Mouse (Mus musculus) lung, postnatal 10 days (tissue): ENCODE measurements at regions not wholly inside any gene's neighbourhood (a gene's known extent, or its start where the extent isn't known, plus 50 kb on each side); places are given as distances from the start of the nearest gene placed in this dataset.

Experiments
- DNase-seq: peaks from one replicate; pipeline ENCODE4 v3.0.0; 2021

DNA sequence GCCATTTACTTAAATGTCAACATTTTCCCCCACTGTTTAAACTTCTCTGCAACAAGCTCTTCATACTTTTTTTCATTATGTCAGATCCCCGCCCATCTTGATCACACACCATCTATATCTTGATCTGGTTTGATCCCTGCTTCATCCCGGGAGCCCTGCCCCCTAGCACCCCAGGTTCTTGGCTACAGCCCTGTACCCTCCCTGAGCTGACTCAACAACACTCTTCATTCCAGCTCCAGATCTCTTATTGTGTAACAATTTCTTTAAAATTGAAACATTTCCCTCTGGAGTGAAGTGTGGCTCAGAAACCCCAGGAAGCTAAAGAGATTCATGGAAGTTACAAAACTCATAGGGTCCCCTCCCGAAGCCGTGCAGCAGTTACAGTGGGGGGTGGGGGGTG is 126.2 kb upstream of the Mast4 start:
- DNase-seq, result no peak

DNA sequence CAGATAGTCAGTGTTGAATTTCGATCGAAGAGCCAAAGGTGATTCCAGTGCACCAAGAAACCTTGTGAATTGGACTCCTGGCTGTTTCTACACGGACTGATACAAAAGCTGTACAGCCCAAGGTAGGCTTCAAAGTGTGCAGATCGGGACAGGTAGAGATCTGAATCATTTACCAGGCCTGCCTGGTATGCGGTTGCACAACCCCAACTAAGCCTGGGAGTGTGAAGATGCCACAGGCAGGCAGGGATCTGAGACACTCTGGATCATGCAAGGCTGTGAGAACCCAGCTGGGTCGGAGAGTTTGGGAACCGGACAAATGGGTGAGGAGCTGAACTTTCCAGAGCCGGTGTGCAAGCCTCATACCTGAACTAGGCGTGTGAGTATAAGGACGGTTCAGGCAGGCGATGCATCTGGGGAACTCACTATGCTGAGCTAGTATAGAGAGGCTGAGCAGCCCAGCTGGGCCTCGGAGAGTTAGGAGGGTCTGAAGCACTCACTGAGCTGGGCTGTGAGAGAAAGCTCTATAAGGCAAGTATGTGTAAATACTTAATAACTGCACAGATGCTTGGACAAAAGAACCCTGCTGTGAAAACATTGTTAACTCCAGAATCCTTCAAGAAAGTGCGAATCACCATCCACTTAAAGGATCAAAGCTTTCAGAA is 125.3 kb upstream of the Mast4 start:
- no peak for DNase-seq

- no peak for DNase-seq
These were observed 118.5 kb upstream of the Mast4 start for GRCm38 (mm10) chr13:103452837-103453236.

DNA sequence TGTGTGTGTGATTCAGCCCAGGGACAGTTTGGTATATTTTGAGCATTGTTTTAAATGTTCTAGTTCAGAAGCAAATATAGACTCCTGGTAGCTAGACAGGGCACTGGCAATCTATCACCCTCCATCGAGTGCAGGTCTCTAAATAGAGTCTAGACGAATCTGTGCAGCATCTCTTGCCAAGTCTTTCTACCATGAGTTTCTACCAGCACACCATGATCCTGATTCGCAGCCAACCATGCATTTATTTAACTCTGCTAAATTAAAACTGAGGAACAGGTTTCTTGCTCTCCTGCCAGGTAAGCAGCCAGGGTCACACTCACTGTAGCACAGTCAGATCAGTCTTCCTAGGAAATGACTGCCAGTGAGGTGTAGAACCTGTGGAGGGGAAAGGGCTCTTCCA is 96.3 kb upstream of the Mast4 start:
- DNase-seq, result no peak

DNA sequence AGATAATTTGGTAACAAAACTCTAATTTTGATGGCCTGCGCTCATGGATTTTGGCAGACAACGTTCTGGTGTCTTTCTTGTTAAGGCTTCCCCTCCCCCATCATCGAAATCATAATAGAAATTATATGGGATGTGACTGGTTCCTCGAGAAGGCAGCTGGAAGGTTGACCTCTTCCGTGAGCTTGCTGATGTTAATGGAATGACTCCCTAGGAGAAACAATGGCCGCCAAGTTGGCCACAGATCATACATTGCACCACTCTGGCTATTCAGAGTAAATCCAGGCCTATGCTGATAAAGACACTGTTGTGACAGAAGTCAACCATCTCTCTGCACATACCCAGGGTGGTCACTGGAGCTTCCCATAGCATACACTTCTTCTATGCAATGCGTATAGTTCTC is 89.7 kb upstream of the Mast4 start:
- DNase-seq, result no peak

DNA sequence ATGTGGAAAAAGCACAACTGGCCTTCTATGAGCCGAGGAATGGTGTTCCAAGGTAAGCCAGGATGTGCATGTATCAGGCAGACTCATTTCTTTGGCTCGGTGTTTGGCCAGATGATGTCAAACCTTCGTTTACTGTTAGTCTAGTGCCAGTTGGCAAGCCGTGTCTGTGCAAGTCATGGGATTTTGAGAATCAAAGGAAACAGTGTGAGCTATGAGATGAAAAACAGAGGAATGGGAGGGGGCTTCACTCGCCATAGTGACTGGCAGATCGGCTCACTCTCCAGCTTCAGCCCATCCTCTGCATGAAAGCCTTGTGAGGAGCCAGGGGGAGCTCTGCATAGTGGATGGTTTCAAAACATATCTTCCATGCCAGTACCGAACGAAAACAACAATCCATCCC is 89.1 kb upstream of the Mast4 start:
- no peak for DNase-seq

DNA sequence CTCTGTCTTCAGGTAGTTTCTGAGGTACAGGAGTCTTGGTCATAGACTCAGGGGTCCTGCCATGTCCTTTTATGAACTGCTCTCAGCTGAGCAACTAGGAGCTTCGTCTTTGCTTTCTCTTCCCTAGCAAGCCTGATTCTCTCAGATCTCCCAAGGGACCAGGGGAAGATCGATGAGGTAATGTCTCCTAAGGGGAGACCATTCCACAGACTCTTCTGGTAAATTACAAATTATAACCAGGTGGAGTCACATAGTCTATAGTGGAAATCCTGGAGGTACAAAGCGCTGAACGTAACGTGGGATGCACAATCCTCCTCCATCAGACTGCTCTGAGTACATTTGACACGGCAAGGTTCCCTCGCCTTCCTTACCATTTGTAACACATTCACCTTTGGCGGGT is 88.7 kb upstream of the Mast4 start:
- no peak for DNase-seq

DNA sequence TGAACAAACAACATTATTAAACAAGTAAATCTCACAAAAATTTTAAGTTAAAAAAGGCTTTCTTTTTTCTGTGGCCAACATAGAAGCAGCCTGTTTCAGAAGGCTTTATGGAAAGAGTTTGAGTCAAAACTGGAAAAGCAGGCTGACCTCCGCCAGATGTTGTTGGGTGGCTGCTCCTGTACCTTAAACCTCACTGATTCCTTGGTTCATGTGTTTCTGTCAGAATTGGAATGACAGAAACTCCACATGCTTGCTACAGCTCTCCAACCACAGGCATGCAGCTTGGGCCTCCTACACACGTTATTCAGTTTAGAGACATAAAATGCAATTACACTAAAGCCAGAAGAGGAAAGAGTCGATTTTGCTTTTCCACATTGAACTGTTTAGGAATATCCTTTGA is 84.8 kb upstream of the Mast4 start:
- no peak for DNase-seq

GRCm38 (mm10) chr13:103417256-103417655 is 83.0 kb upstream of the Mast4 start:
- DNase-seq, result no peak

GRCm38 (mm10) chr13:103415335-103415734 is 81.0 kb upstream of the Mast4 start:
- DNase-seq, result no peak

GRCm38 (mm10) chr13:103412566-103412965 is 78.3 kb upstream of the Mast4 start:
- no peak for DNase-seq

- no peak for DNase-seq
These were observed 75.0 kb upstream of the Mast4 start for GRCm38 (mm10) chr13:103409286-103409685.

DNA sequence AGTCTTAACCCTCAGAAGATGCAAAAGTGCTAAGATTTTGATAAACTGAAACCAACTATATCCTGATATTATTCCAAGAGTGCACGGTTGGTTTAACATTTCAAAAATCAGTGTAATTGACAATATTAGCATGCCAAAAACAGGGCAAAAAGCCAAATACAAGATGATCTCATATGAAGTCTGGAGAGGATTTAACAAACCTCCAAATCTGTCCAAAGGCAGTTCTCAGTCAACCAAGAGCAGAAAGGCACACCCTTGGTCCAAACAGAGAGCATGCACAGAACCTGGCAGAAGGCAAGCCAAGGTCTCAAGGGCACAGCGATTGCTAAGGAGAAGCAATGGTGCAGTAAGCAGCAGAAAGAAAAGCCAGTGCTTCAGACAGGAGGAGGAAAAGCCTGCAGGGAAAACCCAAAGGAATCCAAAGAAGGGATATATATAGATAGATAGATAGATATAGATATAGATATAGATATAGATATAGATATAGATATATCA is 62.3 kb upstream of the Mast4 start:
- DNase-seq, result no peak

GRCm38 (mm10) chr13:103396099-103396498 is 61.8 kb upstream of the Mast4 start:
- DNase-seq, result peak; percentile 5

DNA sequence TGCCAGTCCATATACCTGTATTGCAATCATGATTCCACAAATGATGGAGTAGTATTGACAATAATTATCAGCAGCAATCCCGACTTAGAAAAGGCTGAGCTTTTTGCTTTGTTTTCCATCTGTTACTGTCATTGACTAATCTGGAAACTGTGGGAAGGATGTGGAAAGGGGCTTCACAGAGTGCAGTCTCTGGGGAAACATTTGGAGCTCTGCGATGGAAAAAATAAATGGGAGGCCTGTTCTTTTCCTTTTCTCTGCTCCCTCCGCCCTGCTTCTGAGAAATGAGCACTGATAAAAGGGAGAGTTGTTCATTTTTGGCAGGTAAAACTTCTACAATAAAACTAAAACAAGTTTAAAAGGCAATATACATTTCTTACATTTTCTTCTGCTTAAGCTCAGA is 58.3 kb upstream of the Mast4 start:
- DNase-seq, result no peak

DNA sequence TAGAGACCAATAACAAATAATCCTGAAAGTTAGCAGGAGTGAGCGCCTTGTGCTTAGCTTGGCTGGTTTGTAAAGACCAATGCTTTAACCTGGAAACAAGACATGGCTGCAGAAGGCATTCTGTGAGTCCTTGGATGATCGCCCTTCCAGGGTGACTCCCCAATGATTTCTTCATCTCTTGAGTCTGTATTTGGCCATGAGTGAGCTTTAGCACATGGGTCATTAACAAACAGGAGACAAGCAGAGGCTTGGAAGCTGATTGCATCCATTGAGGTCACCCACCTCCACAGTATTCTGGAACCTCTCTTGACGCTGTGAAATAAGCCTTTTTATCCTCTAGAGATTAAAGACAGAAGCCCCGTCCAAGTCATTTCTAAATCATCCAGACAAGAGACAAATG is 57.1 kb upstream of the Mast4 start:
- DNase-seq, result no peak

DNA sequence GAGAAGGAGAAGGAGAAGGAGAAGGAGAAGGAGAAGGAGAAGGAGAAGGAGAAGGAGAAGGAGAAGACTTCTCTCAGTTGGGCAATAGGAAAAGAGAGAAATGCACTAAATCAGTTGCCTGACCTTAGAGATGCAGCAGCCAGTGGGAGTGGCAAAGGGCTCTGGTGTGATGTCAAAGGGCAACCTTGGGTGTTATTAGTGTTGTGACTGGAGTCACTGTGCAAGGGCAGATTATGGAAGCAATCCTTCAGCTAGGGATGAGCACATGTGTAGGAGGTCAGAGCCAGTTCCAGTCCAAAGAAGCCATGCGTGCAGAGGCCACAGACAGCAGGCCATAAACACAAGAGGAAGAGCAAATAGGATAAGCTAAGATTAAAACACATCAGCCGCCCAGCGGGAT is 56.7 kb upstream of the Mast4 start:
- DNase-seq, result no peak

DNA sequence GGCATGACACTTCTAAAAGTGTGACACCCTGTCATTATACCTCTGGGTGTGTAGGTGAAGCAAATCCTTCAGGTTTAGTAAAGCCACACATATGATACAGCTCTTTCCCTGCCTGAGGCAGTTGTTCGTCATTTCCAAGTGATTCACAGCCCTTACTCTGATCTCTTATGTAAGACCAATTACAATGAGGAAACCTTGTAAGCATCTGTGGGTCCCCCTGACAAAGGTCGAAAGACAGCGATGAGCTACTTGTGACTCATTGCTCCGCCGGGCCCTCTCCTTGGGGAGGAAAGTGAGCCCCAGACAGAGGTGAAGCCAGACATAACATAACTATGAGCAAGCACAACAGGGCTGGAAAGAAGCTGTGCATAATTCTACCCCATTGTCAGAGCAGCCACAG is 52.7 kb upstream of the Mast4 start:
- no peak for DNase-seq
